Mouse (Mus musculus): ENCODE measurements around the gene Hs3st3b1. TPM values are rescaled to one million over a fixed set of nuclear protein-coding genes. Genes with fewer than 3 reads are reported as not detected.

The Hs3st3b1 gene
- total and polyA plus RNA-seq, 2 experiments from 2014 or later, result 0.86 to 2.9 TPM

- DNase-seq (ENCODE audit: low spot score), result no peak
- no peaks in the 10 kb centered on the region for H3K9me3 ChIP-seq (replicated peaks; ENCODE audit: control insufficient read depth, low read length)
- peaks cover 65% of the 10 kb centered on the region for H3K27me3 ChIP-seq (ENCODE audit: control insufficient read depth, insufficient read depth, low read length)
- H3K4me2 ChIP-seq (ENCODE audit: low read depth, low read length), result peak overlapping the region; percentile 56; the same call in 1 of the 2 replicates
- H3K4me1 ChIP-seq (ENCODE audit: control insufficient read depth, insufficient read depth), result peaks cover 6% of the 10 kb centered on the region
- no peak overlapping the region for H3K9ac ChIP-seq (replicated peaks; ENCODE audit: low read depth, low read length)
- H3K36me3 ChIP-seq (replicated peaks; ENCODE audit: control insufficient read depth, insufficient read depth, low read length), result no peaks in the 10 kb centered on the region
- WGBS, result 9% methylated on average over 26 of the region's 26 CpGs
- TF ChIP-seq EP300 (IDR thresholded peaks at IDR 0.05; ENCODE audit: low read depth) (no peak), CTCF (IDR thresholded peaks at IDR 0.05; ENCODE audit: low read depth) (no peak)
- H3K27ac ChIP-seq (ENCODE audit: low read depth), result no peak overlapping the region
- no peak for ATAC-seq (ENCODE audit: insufficient read depth, low read depth)
- H3K4me3 ChIP-seq (ENCODE audit: low read depth, low read length), result 0 out of 2 replicates have a peak overlapping the region, but pooled peaks have one; percentile 4
These were observed 2.3 kb upstream of the Hs3st3b1 start for GRCm38 (mm10) chr11:63924286-63924930.

DNA sequence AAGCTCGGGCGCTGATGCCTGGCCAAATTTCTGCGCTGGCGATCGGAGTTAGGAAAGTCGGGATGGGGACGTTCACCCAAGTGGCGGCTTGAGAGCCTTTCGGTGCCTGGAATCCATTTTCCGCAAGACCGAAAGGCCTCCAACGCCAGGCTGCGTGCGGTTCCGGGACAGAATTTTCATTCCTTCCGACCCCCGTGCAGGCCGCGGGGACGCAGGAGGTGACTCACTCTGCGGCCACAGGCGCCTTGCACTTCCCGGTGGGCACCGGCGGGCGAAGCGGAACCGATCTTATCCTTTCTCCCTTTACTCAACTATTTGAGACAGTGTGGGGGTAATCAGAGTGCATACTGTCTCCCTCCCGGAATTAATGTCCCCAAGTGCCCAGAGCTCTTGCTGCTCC is 1.3 kb upstream of the Hs3st3b1 start:
- peak overlapping the region; percentile 49 for H3K4me3 ChIP-seq (ENCODE audit: low read depth, low read length)
- H3K27me3 ChIP-seq (ENCODE audit: control insufficient read depth, insufficient read depth, low read length), result peaks cover 75% of the 10 kb centered on the region
- WGBS, result 3% methylated on average over 29 of the region's 29 CpGs
- H3K27ac ChIP-seq (ENCODE audit: low read depth), result no peak overlapping the region
- TF ChIP-seq CTCF (IDR thresholded peaks at IDR 0.05; ENCODE audit: low read depth) (no peak), EP300 (IDR thresholded peaks at IDR 0.05; ENCODE audit: low read depth) (no peak)
- no peaks in the 10 kb centered on the region for H3K36me3 ChIP-seq (replicated peaks; ENCODE audit: control insufficient read depth, insufficient read depth, low read length)
- H3K9ac ChIP-seq (replicated peaks; ENCODE audit: low read depth, low read length), result no peak overlapping the region
- H3K9me3 ChIP-seq (replicated peaks; ENCODE audit: control insufficient read depth, low read length), result no peaks in the 10 kb centered on the region
- peaks cover 6% of the 10 kb centered on the region for H3K4me1 ChIP-seq (ENCODE audit: control insufficient read depth, insufficient read depth)
- H3K4me2 ChIP-seq (ENCODE audit: low read depth, low read length), result peak overlapping the region; percentile 56
- ATAC-seq (ENCODE audit: insufficient read depth, low read depth) (no peak), DNase-seq (ENCODE audit: low spot score) (no peak)

- Histone ChIP-seq H3K27me3 (ENCODE audit: control insufficient read depth, insufficient read depth, low read length) (peaks cover 85% of the 10 kb centered on the region), H3K27ac (ENCODE audit: low read depth) (no peak overlapping the region), H3K36me3 (replicated peaks; ENCODE audit: control insufficient read depth, insufficient read depth, low read length) (no peaks in the 10 kb centered on the region), H3K9ac (replicated peaks; ENCODE audit: low read depth, low read length) (no peak overlapping the region), H3K4me2 (ENCODE audit: low read depth, low read length) (peak overlapping the region; percentile 75), H3K4me3 (ENCODE audit: low read depth, low read length) (peak overlapping the region; percentile 49), H3K4me1 (ENCODE audit: control insufficient read depth, insufficient read depth) (peaks cover 6% of the 10 kb centered on the region), H3K9me3 (replicated peaks; ENCODE audit: control insufficient read depth, low read length) (no peaks in the 10 kb centered on the region)
- no peak for ATAC-seq (ENCODE audit: insufficient read depth, low read depth)
- no peak for TF ChIP-seq CTCF (IDR thresholded peaks at IDR 0.05; ENCODE audit: low read depth)
- 0% methylated on average over 63 of the region's 80 CpGs for WGBS
- DNase-seq (ENCODE audit: low spot score), result no peak
These were observed 792 bp downstream of the Hs3st3b1 start for GRCm38 (mm10) chr11:63921044-63921951.

DNA sequence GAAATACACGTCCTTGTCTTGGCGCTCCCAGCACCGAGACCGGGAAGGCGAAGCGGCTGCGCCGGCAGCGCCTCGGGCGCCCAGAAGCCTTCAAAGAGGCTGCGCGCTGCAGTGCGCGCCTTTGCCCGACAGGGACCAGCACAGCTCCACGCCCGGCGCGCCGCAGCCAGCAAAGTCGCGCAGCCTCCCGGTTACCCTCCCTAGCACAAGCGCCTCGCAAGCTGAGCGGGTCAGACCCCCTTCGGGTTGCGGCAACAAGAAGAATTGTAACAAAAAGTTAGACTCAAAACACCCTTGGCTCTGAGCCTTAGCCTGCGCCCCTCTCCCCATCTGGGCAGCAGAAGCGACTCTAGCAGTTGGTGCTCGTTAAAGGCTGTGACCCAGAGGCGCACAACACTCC is 1.6 kb downstream of the Hs3st3b1 start:
- Histone ChIP-seq H3K27me3 (ENCODE audit: control insufficient read depth, insufficient read depth, low read length) (peaks cover 78% of the 10 kb centered on the region), H3K9ac (replicated peaks; ENCODE audit: low read depth, low read length) (0 out of 2 replicates have a peak overlapping the region, but pooled peaks have one; percentile 19), H3K4me3 (ENCODE audit: low read depth, low read length) (peak overlapping the region; percentile 49), H3K36me3 (replicated peaks; ENCODE audit: control insufficient read depth, insufficient read depth, low read length) (no peaks in the 10 kb centered on the region), H3K4me1 (ENCODE audit: control insufficient read depth, insufficient read depth) (peaks cover 10% of the 10 kb centered on the region), H3K4me2 (ENCODE audit: low read depth, low read length) (peak overlapping the region; percentile 75), H3K27ac (ENCODE audit: low read depth) (no peak overlapping the region), H3K9me3 (replicated peaks; ENCODE audit: control insufficient read depth, low read length) (no peaks in the 10 kb centered on the region)
- DNase-seq (ENCODE audit: low spot score), result peak; percentile 71
- peak; percentile 59 for ATAC-seq (ENCODE audit: insufficient read depth, low read depth)
- under 1% methylated on average over 33 of the region's 33 CpGs for WGBS
- TF ChIP-seq EP300 (IDR thresholded peaks at IDR 0.05; ENCODE audit: low read depth) (no peak), CTCF (IDR thresholded peaks at IDR 0.05; ENCODE audit: low read depth) (peak; percentile 79)

GRCm38 (mm10) chr11:63919211-63920098 is 2.6 kb downstream of the Hs3st3b1 start:
- H3K4me1 ChIP-seq (ENCODE audit: control insufficient read depth, insufficient read depth), result peaks cover 18% of the 10 kb centered on the region
- no peak overlapping the region for H3K27ac ChIP-seq (ENCODE audit: low read depth)
- H3K9ac ChIP-seq (replicated peaks; ENCODE audit: low read depth, low read length), result peak overlapping the region; percentile 38; the same call in 1 of the 2 replicates
- TF ChIP-seq EP300 (IDR thresholded peaks at IDR 0.05; ENCODE audit: low read depth) (no peak), CTCF (IDR thresholded peaks at IDR 0.05; ENCODE audit: low read depth) (no peak)
- H3K4me3 ChIP-seq (ENCODE audit: low read depth, low read length), result peak overlapping the region; percentile 49
- H3K36me3 ChIP-seq (replicated peaks; ENCODE audit: control insufficient read depth, insufficient read depth, low read length), result no peaks in the 10 kb centered on the region
- peaks cover 67% of the 10 kb centered on the region for H3K27me3 ChIP-seq (ENCODE audit: control insufficient read depth, insufficient read depth, low read length)
- H3K9me3 ChIP-seq (replicated peaks; ENCODE audit: control insufficient read depth, low read length), result no peaks in the 10 kb centered on the region
- no peak for DNase-seq (ENCODE audit: low spot score)
- WGBS, result 22% methylated on average over 52 of the region's 52 CpGs
- peak overlapping the region; percentile 75 for H3K4me2 ChIP-seq (ENCODE audit: low read depth, low read length)
- no peak for ATAC-seq (ENCODE audit: insufficient read depth, low read depth)

Measured in heart, postnatal 0 days (tissue).